Mouse (Mus musculus) embryonic fibroblast, embryonic 13.5 days (primary cell): ENCODE measurements around the gene Clptm1. TPM values are rescaled to one million over a fixed set of nuclear protein-coding genes. Genes with fewer than 3 reads are reported as not detected.

ENCODE experiments used
- H3K27ac ChIP-seq: 2 replicates; pipeline ENCODE4 v1.5.1; 2012; ENCODE audit warnings: low read length, control low read depth, inconsistent platforms; ENCODE audit not compliant: insufficient read depth
- H3K4me1 ChIP-seq: 2 replicates; pipeline ENCODE4 v1.6.1; 2011; ENCODE audit warnings: low read length; ENCODE audit not compliant: control insufficient read depth, insufficient read depth
- H3K4me3 ChIP-seq: 2 replicates; pipeline ENCODE4 v1.5.1; 2011; ENCODE audit warnings: mild to moderate bottlenecking, control low read depth, low read length; ENCODE audit not compliant: insufficient read depth
- CTCF ChIP-seq: IDR thresholded peaks from 2 replicates; pipeline ENCODE4 v1.5.1; 2011; ENCODE audit warnings: mild to moderate bottlenecking, control low read depth, low read length, moderate library complexity, borderline replicate concordance; ENCODE audit not compliant: insufficient read depth
- POLR2A ChIP-seq: IDR thresholded peaks from 2 replicates; pipeline ENCODE4 v1.6.1; 2011; ENCODE audit warnings: low read depth, mild to moderate bottlenecking, control low read depth, low read length, moderate library complexity
- polyA plus RNA-seq: library from polyadenylated mRNA; stranded (reverse); fragments of >200 nt; gene quantifications from 2 replicates; pipeline ENCODE4 v1.2.4, GENCODE M21; 2011; ENCODE audit warnings: low read depth; ENCODE audit not compliant: missing spikeins, insufficient read length

Clptm1 gene
- polyA plus RNA-seq, 1 experiment: 124 TPM

GRCm38 (mm10) chr7:19682979-19683378, 18.1 kb upstream of the Clptm1 start:
- H3K27ac ChIP-seq: no peak overlapping the region
- no peaks in the 10 kb centered on the region for H3K4me1 ChIP-seq
- no peak overlapping the region for H3K4me3 ChIP-seq
- no peak for TF ChIP-seq POLR2A
- no peak for TF ChIP-seq CTCF

- H3K27ac ChIP-seq: no peak within 1 kb of the TSS
- H3K4me1 ChIP-seq: no peaks in the 10 kb centered on the region
- TF ChIP-seq CTCF: no peak
- no peak for TF ChIP-seq POLR2A
- H3K4me3 ChIP-seq: no peak within 1 kb of the TSS
Observed at GRCm38 (mm10) chr7:19681202-19681694, 16.4 kb upstream of the Clptm1 start, which contains the start of the genes Gm44805 and Apoc4. Gm44805 (minus strand) TSS chr7:19681423. Apoc4 (minus strand) TSS chr7:19681479.

- H3K4me1 ChIP-seq: no peaks in the 10 kb centered on the region
- TF ChIP-seq POLR2A (no peak), CTCF (no peak)
Observed at GRCm38 (mm10) chr7:19680702-19681101, 15.9 kb upstream of the Clptm1 start.

GRCm38 (mm10) chr7:19678901-19679300, 14.1 kb upstream of the Clptm1 start:
- no peaks in the 10 kb centered on the region for H3K4me1 ChIP-seq

More at GRCm38 (mm10) chr7:19680702-19681101, 15.9 kb upstream of the Clptm1 start:
- Histone ChIP-seq H3K4me3 (no peak overlapping the region), H3K27ac (no peak overlapping the region)

GRCm38 (mm10) chr7:19677872-19678271, 13.0 kb upstream of the Clptm1 start, which contains the start of gene Apoc2:
Apoc2 (minus strand) TSS chr7:19677941.
- H3K4me1 ChIP-seq: no peaks in the 10 kb centered on the region
- TF ChIP-seq POLR2A: no peak
- TF ChIP-seq CTCF: no peak

More at GRCm38 (mm10) chr7:19678901-19679300, 14.1 kb upstream of the Clptm1 start:
- H3K4me3 ChIP-seq: no peak overlapping the region
- no peak overlapping the region for H3K27ac ChIP-seq
- no peak for TF ChIP-seq CTCF

GRCm38 (mm10) chr7:19676662-19677061, 11.8 kb upstream of the Clptm1 start:
- H3K4me3 ChIP-seq: no peak overlapping the region
- TF ChIP-seq POLR2A (no peak), CTCF (no peak)
- H3K4me1 ChIP-seq: no peaks in the 10 kb centered on the region
- no peak overlapping the region for H3K27ac ChIP-seq

More at GRCm38 (mm10) chr7:19677872-19678271, 13.0 kb upstream of the Clptm1 start, which contains the start of gene Apoc2:
- no peak within 1 kb of the TSS for H3K27ac ChIP-seq
- no peak within 1 kb of the TSS for H3K4me3 ChIP-seq

GRCm38 (mm10) chr7:19675824-19676223, 11.0 kb upstream of the Clptm1 start:
- no peak overlapping the region for H3K27ac ChIP-seq
- no peak overlapping the region for H3K4me3 ChIP-seq
- TF ChIP-seq POLR2A (no peak), CTCF (no peak)
- H3K4me1 ChIP-seq: no peaks in the 10 kb centered on the region

GRCm38 (mm10) chr7:19673083-19673699, 8.4 kb upstream of the Clptm1 start:
- Histone ChIP-seq H3K27ac (no peak overlapping the region), H3K4me1 (no peaks in the 10 kb centered on the region), H3K4me3 (no peak overlapping the region)
- TF ChIP-seq POLR2A (no peak), CTCF (no peak)

- Histone ChIP-seq H3K4me3 (no peak overlapping the region), H3K27ac (no peak overlapping the region), H3K4me1 (no peaks in the 10 kb centered on the region)
- TF ChIP-seq POLR2A (no peak), CTCF (no peak)
Observed at GRCm38 (mm10) chr7:19671511-19671910, 6.7 kb upstream of the Clptm1 start.

GRCm38 (mm10) chr7:19668947-19669721, 4.3 kb upstream of the Clptm1 start:
- TF ChIP-seq CTCF (peak; percentile 80; the same call in 1 of the 2 replicates), POLR2A (no peak)
- Histone ChIP-seq H3K27ac (no peak overlapping the region), H3K4me3 (no peak overlapping the region), H3K4me1 (no peaks in the 10 kb centered on the region)
